Mouse (Mus musculus) midbrain, postnatal 0 days (tissue): ENCODE data around the gene Pla2g2d. TPM values are rescaled to one million over a fixed set of nuclear protein-coding genes. Genes with fewer than 3 reads are reported as not detected.

Experiments
- ATAC-seq: fragments of 200-750 bp; cut with Nextera tagmentation; 2 replicates; pipeline ENCODE4 v1.8.0; 2017; ENCODE audit warnings: moderate number of reproducible peaks, mild to moderate bottlenecking, moderate TSS enrichment, moderate library complexity; ENCODE audit not compliant: low FRiP score
- DNase-seq: peaks from one replicate; pipeline ENCODE4 v3.0.0-alpha.2; 2015; ENCODE audit warnings: low spot score
- H3K27ac ChIP-seq: fragments of 300-500 bp; sonication (generic); 2 replicates; pipeline ENCODE4 v1.5.1; 2014; ENCODE audit warnings: low read depth, mild to moderate bottlenecking, low read length, mixed read lengths
- H3K27me3 ChIP-seq: fragments of 300-500 bp; sonication (generic); 2 replicates; pipeline ENCODE4 v1.6.1; 2014; ENCODE audit warnings: low read length, control low read depth, mixed read lengths; ENCODE audit not compliant: insufficient read depth
- H3K36me3 ChIP-seq: fragments of 300-500 bp; sonication (generic); 2 replicates; pipeline ENCODE4 v1.6.1; 2014; ENCODE audit warnings: low read length, control low read depth, mixed read lengths; ENCODE audit not compliant: insufficient read depth
- H3K4me1 ChIP-seq: fragments of 300-500 bp; sonication (generic); 2 replicates; pipeline ENCODE4 v1.6.1; 2014; ENCODE audit warnings: mild to moderate bottlenecking, control low read depth, antibody characterized with exemption, low read length, mixed read lengths; ENCODE audit not compliant: insufficient read depth
- H3K4me2 ChIP-seq: fragments of 300-500 bp; sonication (generic); 2 replicates; pipeline ENCODE4 v1.6.1; 2014; ENCODE audit warnings: low read depth, mild to moderate bottlenecking, low read length, mixed read lengths; ENCODE audit not compliant: poor library complexity, severe bottlenecking
- H3K4me3 ChIP-seq: fragments of 300-500 bp; sonication (generic); 2 replicates; pipeline ENCODE4 v1.5.1; 2014; ENCODE audit warnings: low read depth, mild to moderate bottlenecking, low read length, moderate library complexity
- H3K9ac ChIP-seq: fragments of 300-500 bp; sonication (generic); replicated peaks from 2 replicates; pipeline ENCODE4 v1.6.1; 2014; ENCODE audit warnings: mild to moderate bottlenecking, low read length, moderate library complexity, mixed read lengths; ENCODE audit not compliant: poor library complexity, severe bottlenecking
- H3K9me3 ChIP-seq: fragments of 300-500 bp; sonication (generic); 2 replicates; pipeline ENCODE4 v1.6.1; 2016; ENCODE audit warnings: low read length, control low read depth
- CTCF ChIP-seq: IDR thresholded peaks from 2 replicates; pipeline ENCODE4 v1.5.1; 2016; ENCODE audit warnings: antibody characterized with exemption, mild to moderate bottlenecking
- WGBS: fragments of 180-500 bp; shearing (Covaris S2); extraction: QIAGEN DNeasy Blood & Tissue Kit; methylation state at CpG from one replicate; pipeline ENCODE4 v1.1.7; 2014; 5-methylcytosine and 5-hydroxymethylcytosine counted together
- polyA plus RNA-seq: library from polyadenylated mRNA; unstranded; fragments of >200 nt; fragmentation: Nextera tagmentation; extraction: Ambion mirVana; gene quantifications from 2 replicates; pipeline ENCODE4 v1.2.1, GENCODE M21; 2015
- total RNA-seq: library from RNA; depleted of rRNA; stranded (reverse); fragments of >200 nt; gene quantifications from 2 replicates; pipeline ENCODE4 v1.2.3, GENCODE M21; 2014

The Pla2g2d gene
- total and polyA plus RNA-seq, 2 experiments from 2014 or later, result 0.52 TPM; not detected in 1

DNA sequence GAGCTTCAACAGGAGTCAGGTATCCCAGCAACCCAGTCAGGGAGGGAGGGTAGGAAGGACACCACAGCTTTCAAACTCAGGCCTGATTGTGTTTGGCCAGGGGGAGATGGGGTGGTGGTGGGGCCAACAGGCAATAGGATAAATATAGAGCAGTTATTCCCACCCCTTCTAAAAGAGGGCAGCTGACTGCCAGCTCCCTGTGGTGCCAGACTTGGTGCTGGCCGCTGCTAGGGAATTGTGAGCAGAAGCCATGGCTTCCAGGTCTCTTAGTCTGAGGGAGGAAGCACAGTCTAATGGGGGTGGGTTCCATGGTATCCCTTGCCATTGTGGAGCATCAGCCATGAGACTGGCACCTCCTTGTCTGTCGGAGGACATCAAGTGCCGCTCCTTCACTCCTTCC lies 21.9 kb upstream of the Pla2g2d start:
- no peaks in the 10 kb centered on the region for H3K4me1 ChIP-seq
- WGBS, result 91% methylated on average over 3 of the region's 3 CpGs
- no peak overlapping the region for H3K4me2 ChIP-seq
- H3K9ac ChIP-seq, result no peak overlapping the region
- no peak for ATAC-seq
- H3K36me3 ChIP-seq, result no peaks in the 10 kb centered on the region
- no peak overlapping the region for H3K4me3 ChIP-seq
- H3K27me3 ChIP-seq, result no peaks in the 10 kb centered on the region
- no peak overlapping the region for H3K27ac ChIP-seq
- DNase-seq, result no peak
- no peaks in the 10 kb centered on the region for H3K9me3 ChIP-seq
- TF ChIP-seq CTCF, result no peak

DNA sequence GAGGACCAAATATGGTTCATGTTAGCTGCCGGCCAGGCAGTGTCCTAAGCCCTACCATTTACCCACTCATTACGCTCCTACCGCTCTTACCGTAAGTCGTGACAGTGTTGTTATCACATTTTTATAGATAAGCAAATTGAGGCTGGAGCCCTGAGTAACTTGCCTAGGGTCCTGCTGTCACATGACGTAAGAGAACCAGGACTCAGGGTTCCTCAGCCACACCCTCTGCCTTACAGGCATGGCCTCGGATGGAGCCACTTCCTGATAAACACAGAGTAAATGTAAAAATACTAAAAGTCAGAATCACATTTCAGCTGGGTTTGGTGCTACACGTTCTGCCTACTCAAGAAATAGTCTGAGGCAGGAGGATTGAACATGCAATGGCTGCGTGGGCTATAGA lies 21.1 kb upstream of the Pla2g2d start:
- no peak for DNase-seq
- Histone ChIP-seq H3K9me3 (no peaks in the 10 kb centered on the region), H3K27me3 (no peaks in the 10 kb centered on the region), H3K27ac (no peak overlapping the region), H3K4me3 (no peak overlapping the region), H3K4me2 (no peak overlapping the region), H3K9ac (no peak overlapping the region), H3K4me1 (no peaks in the 10 kb centered on the region), H3K36me3 (no peaks in the 10 kb centered on the region)
- TF ChIP-seq CTCF, result no peak
- ATAC-seq, result no peak
- WGBS, result 90% methylated on average over 9 of the region's 9 CpGs

DNA sequence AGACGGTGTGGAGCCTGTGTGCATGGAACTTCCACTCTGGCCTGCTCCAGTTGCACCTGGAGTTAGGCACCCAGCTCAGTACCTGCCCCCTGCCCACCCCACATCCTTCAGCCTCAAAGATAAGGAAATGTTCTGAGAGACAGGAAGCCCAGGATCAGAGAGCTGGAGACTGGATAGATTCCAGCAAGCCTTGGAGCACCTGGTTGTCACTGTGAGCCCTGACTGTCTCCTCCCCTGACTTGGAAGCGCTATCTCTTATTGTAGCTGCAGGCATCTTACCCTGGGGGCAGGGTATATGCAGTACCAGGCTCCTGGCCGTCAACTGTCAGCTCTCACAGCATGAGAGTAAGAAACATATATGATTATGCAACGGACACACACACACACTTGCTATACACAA lies 20.1 kb upstream of the Pla2g2d start:
- ATAC-seq, result no peak
- no peak overlapping the region for H3K9ac ChIP-seq
- no peaks in the 10 kb centered on the region for H3K9me3 ChIP-seq
- H3K36me3 ChIP-seq, result no peaks in the 10 kb centered on the region
- H3K4me3 ChIP-seq, result no peak overlapping the region
- no peak overlapping the region for H3K27ac ChIP-seq
- H3K4me1 ChIP-seq, result no peaks in the 10 kb centered on the region
- TF ChIP-seq CTCF, result no peak
- no peaks in the 10 kb centered on the region for H3K27me3 ChIP-seq
- 42% methylated on average over 4 of the region's 4 CpGs for WGBS
- no peak overlapping the region for H3K4me2 ChIP-seq
- DNase-seq, result no peak

DNA sequence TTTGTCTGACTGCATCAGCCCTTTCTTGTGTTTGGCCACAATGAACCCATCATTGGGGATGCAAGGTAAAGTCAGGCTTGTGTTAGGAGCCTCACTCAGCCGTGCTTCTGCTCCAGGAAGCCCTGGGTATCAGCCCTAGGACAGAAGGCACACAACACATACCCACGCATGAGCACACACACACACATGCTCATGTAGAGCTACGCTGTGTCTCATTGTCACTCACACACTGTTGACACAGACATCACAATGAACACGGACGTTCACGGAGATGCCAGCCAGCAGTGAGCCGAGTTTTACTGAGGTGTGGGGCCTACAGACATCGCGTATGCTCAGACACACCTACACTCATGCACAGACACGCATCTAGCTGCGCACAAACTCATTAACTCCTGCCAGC lies 19.6 kb upstream of the Pla2g2d start:
- DNase-seq (no peak), ATAC-seq (no peak)
- WGBS, result 70% methylated on average over 11 of the region's 11 CpGs
- H3K27me3 ChIP-seq, result no peaks in the 10 kb centered on the region
- H3K27ac ChIP-seq, result no peak overlapping the region
- no peak overlapping the region for H3K4me2 ChIP-seq
- TF ChIP-seq CTCF, result no peak
- no peak overlapping the region for H3K9ac ChIP-seq
- H3K9me3 ChIP-seq, result no peaks in the 10 kb centered on the region
- no peaks in the 10 kb centered on the region for H3K4me1 ChIP-seq
- H3K4me3 ChIP-seq, result no peak overlapping the region
- H3K36me3 ChIP-seq, result no peaks in the 10 kb centered on the region

DNA sequence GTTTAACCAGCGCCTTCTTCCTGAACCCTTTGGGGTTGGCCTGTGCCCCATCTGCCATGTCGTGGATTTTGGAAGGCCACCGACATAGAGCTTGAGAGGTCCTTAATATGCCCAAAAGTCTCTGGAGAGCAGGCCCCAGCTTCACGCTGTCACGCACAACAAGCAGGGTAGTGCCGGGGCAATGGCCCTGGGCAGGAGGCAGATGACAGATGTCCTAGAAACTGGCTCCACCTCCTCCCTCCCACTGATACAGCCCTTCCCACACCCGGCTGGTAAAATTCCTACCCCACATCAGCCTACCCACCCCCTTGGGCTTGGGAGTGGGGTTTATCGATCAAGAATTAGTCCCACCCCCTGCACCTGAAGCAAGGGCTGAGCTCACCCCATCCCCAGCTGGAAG lies 18.1 kb upstream of the Pla2g2d start, which contains the start of gene Pla2g2f:
Pla2g2f (minus strand) TSS at position 211 of the 400 bp plus-strand sequence.
- Histone ChIP-seq H3K9me3 (no peaks in the 10 kb centered on the region), H3K4me1 (no peaks in the 10 kb centered on the region), H3K36me3 (no peaks in the 10 kb centered on the region), H3K4me2 (no peak within 1 kb of the TSS), H3K27me3 (no peaks in the 10 kb centered on the region), H3K4me3 (no peak within 1 kb of the TSS), H3K9ac (no peak within 1 kb of the TSS), H3K27ac (no peak within 1 kb of the TSS; the same call in 1 of the 2 replicates)
- DNase-seq (no peak), ATAC-seq (no peak)
- WGBS, result 63% methylated on average over 8 of the region's 8 CpGs
- TF ChIP-seq CTCF, result no peak

DNA sequence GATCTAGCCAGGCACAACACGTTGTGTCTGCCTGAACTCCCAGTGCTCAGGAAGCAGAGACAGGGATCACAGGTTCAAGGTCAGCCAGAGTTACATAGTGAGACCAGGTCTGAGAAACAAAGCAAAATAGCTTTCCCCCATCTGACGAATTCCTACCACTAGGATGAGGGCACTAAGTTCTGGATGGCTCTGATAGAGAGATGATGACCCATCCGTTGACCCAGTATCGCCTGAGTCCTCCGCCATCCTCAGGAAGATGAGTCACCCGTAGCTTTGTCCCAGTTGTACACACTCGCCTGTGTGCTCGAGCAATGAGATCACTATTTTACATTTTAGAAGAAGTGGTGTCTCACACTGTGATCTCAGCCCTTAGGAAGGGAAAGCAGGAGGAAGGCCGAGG lies 13.3 kb upstream of the Pla2g2d start:
- H3K36me3 ChIP-seq, result no peaks in the 10 kb centered on the region
- H3K9me3 ChIP-seq, result no peaks in the 10 kb centered on the region
- no peak overlapping the region for H3K9ac ChIP-seq
- no peak overlapping the region for H3K27ac ChIP-seq
- H3K4me3 ChIP-seq, result no peak overlapping the region
- ATAC-seq (no peak), DNase-seq (no peak)
- no peak overlapping the region for H3K4me2 ChIP-seq
- no peaks in the 10 kb centered on the region for H3K27me3 ChIP-seq
- H3K4me1 ChIP-seq, result no peaks in the 10 kb centered on the region
- 82% methylated on average over 9 of the region's 9 CpGs for WGBS
- TF ChIP-seq CTCF, result no peak

DNA sequence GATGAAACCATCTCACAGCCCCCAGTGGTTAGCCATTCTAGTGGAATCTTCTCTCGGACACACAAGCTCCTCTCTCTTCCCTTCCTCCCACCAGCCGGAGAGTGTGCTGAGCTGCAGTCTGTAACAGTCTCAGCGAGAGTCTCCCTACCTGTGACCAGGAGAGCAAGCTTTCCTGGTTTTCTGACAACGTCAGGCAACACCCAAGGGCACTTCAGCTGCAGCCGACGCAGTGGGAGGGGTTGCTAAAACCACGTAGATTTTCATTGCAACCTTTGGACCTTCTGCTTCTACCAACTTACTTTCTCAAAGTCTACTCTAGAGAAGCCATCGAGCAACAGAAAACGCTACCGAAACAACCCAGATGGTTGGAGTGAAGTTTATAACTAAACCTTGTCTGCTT lies 3.6 kb upstream of the Pla2g2d start:
- H3K9ac ChIP-seq, result no peak overlapping the region
- H3K4me1 ChIP-seq, result no peaks in the 10 kb centered on the region
- ATAC-seq, result no peak
- H3K9me3 ChIP-seq, result no peaks in the 10 kb centered on the region
- WGBS, result 84% methylated on average over 10 of the region's 10 CpGs
- H3K27me3 ChIP-seq, result no peaks in the 10 kb centered on the region
- no peak for DNase-seq
- H3K4me2 ChIP-seq, result no peak overlapping the region
- no peak for TF ChIP-seq CTCF
- no peak overlapping the region for H3K4me3 ChIP-seq
- no peak overlapping the region for H3K27ac ChIP-seq
- H3K36me3 ChIP-seq, result no peaks in the 10 kb centered on the region
